Mouse (Mus musculus) frontal cortex, adult 2 months (tissue): ENCODE results near the gene Tmtc1. TPM values are rescaled to one million over a fixed set of nuclear protein-coding genes. Genes with fewer than 3 reads are reported as not detected.

Experiments
- DNase-seq, 2 experiments: peaks; one replicate each; pipeline ENCODE4 v3.0.0; 2022; ENCODE audit warnings: low spot score in 1 of 2; ENCODE audit errors: extremely low spot score in 1 of 2
- polyA plus RNA-seq: library from polyadenylated mRNA; depleted of rRNA; stranded (reverse); fragments of >200 nt; gene quantifications from 2 replicates; pipeline ENCODE4 v1.2.3, GENCODE M21; 2012

Tmtc1 gene
- polyA plus RNA-seq, 1 experiment: 32.2 TPM

DNA sequence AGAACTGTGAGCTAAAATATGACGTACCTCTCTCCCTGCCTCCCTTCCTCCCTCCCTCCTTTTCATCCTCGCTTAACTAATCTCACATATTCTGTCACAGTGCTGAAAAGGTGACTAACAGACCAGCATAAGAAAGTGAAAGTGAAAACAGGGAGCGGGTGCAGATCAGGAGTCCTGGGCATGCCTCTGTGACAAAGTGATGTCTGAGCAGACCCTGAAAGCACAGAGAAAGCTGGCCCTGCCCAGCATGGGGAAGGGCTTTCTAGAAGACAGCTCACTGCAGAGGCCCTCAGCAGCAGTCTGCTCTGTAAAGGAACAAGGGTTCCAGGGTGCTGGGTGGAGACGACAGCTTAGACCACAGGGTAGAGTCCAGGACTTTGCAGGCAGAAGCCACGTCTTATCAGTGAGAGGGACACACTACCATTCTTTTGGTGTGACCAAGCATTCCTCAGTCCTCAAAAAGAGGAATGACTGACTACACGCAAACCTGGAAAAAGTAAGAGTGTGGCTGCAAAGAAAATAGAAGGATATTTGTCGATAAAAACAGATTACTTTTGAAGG, 7.7 kb downstream of the Tmtc1 start:
- no peak for DNase-seq

DNA sequence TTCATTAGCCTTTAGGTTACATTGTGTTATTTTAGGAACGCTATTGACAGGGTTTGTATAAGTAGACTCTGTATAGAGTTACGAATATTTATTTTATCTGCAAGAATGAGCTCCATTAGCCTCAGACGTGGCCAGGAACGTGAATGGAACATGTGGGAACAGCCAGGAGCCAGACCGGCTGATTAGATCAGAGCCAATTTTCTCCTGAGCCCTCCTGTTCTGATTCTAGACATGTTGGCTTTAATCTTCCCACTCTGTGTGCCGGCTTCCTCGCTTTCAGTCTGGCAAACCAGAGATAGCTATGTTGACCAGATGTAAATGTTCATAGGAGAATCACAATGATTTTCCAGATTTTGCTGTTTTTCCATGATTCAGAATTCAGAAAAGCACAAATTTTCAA, 22.6 kb downstream of the Tmtc1 start:
- no peak for DNase-seq

DNA sequence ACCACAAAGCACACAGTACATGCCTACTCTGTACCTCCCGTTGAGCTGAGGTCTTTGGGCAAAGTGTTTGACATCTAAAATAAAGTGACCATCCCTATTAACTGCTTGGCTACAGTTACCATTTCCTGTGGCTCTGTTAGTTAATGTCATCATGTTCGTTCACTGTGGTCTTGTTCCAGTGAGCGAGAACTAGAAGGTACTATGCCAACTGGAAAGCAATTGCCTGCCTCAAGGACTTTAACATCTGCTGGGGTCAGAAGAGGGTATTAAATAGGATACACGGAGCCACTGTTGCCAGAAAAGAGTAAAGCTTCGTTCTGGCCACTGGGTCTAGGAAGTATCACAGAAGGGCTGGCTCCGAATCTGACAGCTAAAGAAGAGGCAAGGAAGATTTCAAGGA, 23.8 kb downstream of the Tmtc1 start:
- no peak for DNase-seq

DNA sequence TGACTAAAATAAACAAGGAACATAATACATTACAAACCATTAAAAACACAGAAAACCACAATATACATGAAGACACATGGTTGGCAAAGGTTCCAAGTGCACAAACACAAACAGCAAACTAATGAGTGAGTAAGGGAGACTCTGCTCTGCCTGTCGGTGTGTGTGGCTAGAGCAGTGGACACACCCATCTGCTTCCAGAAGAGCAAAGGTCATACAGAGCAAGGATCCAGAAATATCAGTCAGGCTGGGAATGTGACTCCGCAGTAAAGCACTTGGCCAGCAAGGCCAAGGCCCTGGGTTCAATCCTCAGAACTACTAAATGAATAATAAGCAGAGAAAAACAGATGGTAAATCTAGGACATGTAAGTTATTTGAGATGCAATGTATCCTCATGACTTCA, 27.6 kb downstream of the Tmtc1 start:
- no peak for DNase-seq

DNA sequence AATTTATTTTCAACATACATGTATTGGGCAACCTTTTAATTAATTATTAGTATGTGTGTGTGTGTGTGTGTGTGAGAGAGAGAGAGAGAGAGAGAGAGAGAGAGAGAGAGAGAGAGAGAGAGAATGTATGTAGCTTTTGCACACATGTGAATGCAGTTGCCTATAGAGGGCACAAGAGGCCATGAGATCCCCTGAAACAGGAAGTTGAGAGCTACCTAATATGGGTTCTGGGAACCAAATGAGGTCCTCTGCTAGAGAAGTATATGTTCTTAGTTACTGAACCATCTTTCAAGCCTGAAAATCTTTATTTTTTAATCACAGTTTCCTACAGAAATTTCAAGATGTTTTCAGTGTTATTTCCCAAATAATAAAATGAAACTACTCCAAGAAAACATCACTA, 30.6 kb downstream of the Tmtc1 start:
- DNase-seq: no peak

DNA sequence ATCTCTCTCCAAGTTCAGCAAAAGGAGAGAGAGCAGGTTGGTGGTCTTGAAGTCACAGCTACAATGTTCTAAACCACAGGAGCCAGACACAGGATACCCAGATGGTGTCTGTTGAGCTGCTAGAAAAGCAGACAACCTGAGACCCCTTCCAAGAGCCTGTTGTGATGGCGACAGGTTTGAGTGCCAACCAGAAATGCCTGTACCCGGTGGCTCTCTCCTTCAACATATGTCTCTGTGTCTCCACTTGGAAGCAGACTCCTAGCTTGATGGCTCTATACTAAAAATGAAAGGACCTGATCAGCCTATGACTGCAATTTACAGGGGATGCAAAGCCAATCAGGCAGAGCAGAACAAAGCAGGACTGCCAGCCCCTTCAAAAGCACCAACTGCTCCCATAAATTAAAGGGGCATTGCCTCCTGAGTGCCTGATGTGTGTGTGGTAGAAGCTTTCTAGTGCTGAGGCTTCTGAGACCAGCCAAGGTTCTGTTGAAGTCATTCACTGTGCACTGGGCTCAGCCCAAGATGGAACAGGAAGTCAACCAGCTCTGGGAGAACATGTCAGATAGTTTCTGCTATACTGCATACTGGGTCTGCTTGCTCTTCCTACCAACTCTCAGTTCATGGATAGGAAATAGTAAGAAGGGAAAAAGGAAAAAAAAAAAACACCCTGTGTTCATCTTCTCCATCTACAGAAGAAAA, 37.2 kb downstream of the Tmtc1 start:
- DNase-seq: no peak

DNA sequence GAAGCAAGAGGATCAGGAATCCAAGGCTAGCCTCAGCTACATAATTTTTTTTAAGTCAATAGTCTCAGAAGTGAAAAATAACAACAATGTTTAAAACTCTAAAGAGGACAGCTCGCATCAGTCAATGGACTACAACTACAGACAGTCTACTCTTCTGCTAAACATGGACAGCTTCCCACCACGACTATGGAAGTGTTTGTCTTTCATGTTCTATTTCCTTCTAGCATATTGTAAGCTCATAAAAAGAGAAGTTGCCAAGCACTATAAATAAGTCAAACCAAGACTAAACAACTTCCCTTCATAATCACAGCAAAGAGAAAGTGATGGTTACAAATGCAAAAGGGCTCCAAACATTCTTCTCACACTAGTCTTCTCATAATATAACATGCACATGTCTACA, 38.6 kb downstream of the Tmtc1 start:
- DNase-seq: no peak

DNA sequence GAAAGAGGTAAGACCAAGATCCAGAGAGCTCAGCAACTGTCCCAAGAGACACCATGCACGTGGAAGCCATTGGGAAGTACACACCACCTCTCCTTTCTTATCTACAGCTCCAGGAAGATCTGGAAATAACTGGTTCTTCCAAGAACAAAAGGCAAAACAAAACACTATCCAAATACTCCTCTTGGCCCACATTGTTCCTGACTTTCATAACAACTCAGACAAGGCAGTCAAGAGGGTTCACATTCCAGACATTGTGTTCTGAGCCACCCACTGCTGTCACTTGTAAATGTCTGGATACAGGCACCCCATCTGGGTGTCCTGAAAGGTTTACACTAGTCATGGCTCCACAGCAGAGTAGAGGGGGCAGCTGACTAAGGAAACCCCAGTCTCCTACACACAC, 39.7 kb downstream of the Tmtc1 start:
- no peak for DNase-seq

DNA sequence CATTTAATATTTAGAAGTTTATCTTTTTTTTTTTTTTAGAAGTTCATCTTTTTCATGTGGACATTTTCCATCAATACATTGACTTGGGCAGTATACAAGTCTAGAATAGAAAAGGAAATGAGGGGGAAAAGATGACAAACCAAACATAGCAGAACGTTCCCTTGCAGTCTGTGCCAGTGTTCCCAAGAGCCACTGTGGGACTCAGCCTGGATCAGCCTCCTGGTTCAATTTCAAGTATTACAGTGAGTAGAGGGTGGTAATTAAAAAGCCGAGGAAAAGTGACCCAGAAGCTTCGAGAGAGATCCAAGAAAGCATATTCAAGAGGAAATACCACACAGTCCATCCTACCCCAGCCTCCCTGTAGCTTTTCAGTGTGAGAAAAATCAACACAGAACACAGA, 40.4 kb downstream of the Tmtc1 start:
- no peak for DNase-seq

DNA sequence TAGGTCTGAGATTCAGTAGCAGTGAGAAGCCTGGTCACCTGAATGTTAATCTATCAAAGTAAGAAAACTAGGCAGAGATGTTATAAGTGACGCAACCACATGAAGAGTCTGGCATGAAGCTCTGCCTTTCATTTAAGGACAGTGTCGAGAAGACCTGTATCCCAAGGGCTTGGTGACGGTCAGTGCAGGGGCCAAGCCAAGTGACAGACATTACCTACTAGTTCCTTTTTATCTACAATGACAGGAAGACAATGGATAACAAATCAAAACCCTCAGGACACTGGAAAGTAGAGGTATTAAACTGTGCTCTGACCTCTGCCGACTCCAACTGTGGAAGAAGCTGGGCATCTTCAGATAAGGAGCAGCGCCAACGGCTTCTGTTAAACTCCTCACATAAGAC, 43.2 kb downstream of the Tmtc1 start:
- no peak for DNase-seq

DNA sequence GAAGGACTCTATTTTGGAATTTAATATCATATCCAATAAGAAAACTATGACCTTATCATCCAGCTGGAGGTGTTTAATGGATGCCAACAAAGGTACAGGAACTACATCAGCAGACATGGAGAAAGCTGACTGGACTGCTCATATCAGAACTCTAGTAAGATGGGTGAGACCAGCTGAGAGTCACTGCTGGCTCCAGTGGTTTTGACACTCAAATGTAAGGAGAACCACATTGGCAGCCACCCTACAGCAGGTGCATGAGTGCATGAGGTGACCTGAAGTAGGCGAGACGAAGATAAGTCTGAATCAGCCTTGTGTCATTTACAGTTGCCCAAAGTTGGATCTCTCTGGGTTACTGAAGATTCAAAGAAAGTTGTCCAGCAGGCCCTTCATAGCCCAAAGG, 44.6 kb downstream of the Tmtc1 start:
- no peak for DNase-seq

DNA sequence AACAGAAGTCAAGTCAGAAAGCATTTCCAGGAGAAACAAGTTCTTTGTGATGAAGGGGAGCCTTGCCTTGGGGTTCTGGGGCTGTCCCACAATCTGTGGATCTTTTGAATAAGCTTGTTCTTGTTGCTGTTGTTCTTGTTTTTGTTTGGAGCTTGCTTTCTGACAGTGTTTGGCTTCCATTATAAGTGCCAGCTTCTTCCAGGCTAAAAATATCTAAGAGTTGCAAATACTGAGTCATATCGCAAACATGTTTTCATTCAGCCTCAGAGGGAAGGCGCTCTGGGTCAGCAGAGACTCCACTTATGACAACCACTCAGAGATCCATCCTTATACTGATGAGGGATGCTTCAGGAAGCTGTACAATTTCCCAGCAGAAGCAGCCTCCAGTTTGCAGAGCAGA, 45.3 kb downstream of the Tmtc1 start:
- no peak for DNase-seq

DNA sequence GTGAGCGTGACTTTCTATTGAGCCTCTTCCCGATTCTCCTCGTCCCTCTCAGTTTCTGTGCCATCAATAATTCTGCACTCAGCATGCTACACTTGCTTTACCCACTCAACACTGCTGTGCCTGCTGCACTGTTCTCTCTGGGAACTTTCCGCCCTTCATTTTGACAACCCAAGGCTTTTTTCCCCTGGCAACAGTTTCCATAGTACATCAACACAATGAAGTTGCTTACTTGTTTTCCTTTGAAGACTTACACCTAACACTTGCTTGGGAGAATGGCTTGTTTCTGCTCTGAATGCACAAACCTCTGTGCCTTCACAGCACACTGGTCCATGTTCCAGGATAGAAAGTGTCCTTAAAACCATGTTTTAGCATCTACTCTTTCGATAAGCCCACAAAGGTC, 46.9 kb downstream of the Tmtc1 start:
- no peak for DNase-seq

DNA sequence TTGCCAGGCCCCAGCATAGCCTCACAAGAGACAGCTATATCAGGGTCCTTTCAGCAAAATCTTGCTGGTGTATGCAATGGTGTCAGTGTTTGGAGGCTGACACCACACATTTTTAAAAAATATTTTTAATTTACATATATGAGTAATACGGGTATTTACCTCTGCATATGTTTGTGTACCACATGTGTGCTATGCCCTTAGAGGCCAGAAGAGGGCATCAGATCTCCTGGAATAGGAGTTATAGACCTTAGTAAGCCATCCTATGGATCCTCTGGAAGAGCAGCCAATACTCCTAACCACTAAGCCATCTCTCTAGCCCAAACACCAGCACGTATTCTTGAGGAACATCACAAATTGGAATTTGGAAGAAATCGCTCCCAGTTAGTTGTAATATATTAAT, 48.9 kb downstream of the Tmtc1 start:
- DNase-seq: no peak

DNA sequence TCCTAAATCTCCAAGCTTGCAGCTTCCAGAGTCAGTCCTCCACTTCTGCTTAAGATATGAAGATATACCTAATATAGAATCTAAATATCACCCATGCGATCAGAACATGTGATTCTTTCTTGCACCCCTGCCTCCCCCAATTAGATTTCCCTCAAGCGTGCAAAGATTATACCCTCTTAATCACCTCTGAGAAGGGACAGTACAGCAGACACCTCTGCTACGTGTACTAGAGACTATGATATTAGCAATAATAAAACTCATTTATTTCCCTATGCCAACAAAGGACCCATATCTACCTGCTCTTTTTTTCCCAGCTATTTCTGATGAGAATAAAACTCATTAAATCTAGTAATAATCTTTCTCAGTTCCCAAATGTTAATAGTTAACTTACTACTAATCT, 49.9 kb downstream of the Tmtc1 start:
- no peak for DNase-seq

DNA sequence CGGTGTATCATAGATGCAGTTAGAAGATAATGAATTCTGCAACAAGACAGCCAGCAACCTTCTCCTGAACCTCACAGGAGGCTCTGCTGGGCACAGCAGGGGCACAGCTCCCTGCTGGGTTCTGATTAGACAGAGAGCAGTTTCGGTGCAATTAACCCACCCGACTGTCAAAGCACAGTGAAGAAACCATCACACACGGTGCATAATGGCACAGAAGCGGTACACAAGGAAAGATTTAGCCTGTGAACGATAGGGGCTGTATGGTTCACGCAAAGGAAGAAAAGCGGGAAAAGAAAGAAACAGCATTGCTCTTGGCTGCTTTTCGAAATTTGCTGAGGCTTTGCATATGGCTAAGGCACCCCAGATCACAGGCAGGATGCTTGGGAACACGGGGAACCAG, 52.0 kb downstream of the Tmtc1 start:
- DNase-seq: no peak

DNA sequence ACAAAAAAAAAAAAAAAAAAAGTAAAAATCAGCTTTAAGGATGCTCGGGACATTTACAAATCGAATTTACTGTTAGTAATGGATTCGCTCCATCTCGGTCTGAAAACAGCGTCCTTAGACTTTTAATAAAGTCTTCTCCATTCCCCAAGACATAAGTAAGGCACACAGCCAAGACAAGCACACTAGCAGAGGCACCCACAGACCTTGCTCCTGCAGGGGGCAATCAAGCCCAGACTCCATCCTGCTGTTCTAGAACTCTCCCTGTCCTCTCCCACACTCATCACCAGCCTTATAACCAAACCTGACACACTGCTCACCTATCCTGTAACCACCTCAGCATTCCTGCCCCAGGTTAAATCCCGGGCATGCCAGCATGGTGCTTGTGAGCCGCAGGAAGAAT, 52.9 kb downstream of the Tmtc1 start:
- DNase-seq: no peak

DNA sequence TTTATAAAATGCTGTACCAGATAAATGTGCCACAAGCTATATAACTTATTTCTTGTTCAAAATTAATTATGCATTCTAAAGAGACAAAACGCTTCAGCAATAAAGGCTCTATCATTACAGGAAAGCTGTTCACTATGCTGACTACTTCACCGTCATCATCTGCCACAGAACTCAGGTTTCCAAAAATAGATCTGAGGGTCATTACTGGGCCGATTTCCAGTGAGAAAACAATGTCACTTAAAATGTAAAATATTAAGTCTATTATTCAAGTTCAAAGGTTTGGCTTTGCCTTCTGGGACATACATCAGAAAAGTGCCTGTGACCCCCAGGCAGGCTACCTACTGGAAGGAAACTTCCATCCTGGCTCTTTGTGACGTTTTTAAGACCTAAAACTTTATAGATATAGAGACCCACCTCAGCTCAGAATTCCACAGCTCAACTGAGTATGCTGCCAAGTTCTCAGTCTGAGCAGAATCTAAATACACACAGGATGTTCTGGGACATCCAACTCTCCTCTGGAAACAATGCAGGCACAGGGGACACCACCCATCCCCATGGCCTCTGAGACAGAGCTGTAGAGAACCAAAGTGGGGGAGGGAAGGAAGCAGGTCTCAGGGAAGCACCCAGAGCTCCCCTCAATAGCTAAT, 53.4 kb downstream of the Tmtc1 start:
- no peak for DNase-seq

DNA sequence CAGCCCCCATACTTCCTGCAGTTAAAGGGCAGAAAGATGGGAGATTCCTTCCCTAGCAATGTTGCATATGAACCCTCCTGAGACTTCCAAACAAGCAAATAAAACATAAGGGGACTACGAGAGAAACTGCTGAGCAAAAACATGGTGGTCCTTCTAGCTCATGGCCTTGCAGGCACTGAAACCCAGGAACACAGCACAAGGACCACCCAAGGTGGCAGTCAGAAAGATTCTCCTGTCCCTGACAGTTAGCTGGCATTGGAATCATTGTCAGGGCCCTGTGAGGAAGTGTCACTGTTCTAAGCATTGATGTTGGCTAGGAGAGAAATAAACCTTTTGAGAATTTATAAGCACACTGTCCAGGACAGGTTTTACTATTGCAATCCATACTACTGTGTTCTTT, 56.2 kb downstream of the Tmtc1 start:
- DNase-seq: no peak

DNA sequence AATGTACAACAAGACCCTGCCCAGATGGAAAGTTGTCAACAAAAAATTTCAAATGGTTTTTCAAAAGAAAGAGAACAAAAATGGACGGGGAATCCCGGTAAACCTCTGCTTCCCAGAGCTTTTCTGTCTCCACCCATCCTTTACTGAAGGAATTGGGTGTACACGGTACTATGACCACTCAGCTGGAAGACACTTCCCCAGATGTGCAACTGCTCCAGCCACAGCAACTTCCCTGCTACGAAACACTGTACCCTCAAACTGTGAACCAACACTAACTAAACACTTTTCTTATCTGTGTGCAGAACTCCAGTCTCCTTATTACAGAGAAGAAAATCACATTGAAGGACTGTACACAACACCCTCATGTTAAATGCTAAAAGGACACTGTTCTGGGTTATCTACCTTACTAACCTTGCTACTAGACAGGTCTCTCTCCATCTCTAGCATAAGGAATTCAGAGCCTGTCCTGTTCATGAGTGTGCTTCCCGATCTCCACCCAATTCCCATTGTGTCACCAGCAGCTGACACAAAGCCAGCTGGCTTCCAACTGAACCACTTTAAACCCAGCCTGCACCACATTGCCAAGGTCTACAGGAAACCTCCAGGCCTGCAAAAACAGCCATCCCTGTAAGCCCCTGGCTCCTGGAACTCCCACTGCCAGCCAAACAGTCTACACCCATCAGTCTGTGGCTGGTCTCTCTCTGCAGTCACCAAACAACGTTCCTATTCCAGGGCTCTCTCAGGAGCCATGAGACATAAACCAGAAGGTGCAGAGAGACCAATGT, 59.9 kb downstream of the Tmtc1 start:
- DNase-seq: no peak

DNA sequence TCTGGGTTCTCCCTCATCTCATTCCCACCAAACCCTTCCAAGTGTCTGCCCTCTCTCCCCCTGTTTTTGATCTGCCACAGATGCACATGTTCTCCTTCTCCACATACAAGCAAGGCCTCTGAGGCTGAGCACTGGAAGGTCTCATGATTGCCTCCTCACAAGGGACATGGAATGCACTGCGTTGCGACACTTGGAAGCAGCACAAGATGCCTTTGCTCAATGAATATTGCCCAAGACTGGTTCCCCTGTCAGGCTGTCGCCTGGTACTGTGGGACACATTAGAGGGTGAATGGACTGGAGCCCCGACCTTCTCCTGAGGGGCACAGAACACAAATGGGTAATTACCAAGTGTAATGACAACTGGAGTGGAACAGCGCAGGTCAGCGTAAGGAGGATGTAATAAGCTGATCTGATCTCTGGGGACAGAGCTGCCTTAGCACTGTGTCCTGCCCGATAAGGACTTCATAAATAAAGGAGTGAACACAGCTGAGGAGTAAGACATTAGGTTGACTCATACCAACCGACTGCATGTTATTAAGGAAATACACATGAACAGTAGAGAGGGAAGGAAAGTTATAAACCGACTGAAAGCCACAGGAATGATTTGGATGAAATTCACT, 62.9 kb downstream of the Tmtc1 start:
- no peak for DNase-seq
